Mouse (Mus musculus) intestine, embryonic 16.5 days (tissue): ENCODE measurements at regions not wholly inside any gene's neighbourhood (a gene's known extent, or its start where the extent isn't known, plus 50 kb on each side); places are given as distances from the start of the nearest gene placed in this dataset.

Experiments used
- ATAC-seq: fragments of 200-750 bp; cut with Nextera tagmentation; 2 replicates; pipeline ENCODE4 v1.8.0; 2017; ENCODE audit warnings: moderate TSS enrichment, moderate library complexity
- H3K27ac ChIP-seq: fragments of 300-500 bp; sonication (generic); 2 replicates; pipeline ENCODE4 v1.5.1; 2014; ENCODE audit warnings: mild to moderate bottlenecking, low read length
- H3K27me3 ChIP-seq: fragments of 300-500 bp; sonication (generic); replicated peaks from 2 replicates; pipeline ENCODE4 v1.6.1; 2014; ENCODE audit warnings: low read length, control low read depth, mixed read lengths; ENCODE audit not compliant: control insufficient read depth, insufficient read depth
- H3K36me3 ChIP-seq: fragments of 300-500 bp; sonication (generic); 2 replicates; pipeline ENCODE4 v1.6.1; 2014; ENCODE audit warnings: low read length, control low read depth; ENCODE audit not compliant: control insufficient read depth, insufficient read depth
- H3K4me1 ChIP-seq: fragments of 300-500 bp; sonication (generic); 2 replicates; pipeline ENCODE4 v1.6.1; 2014; ENCODE audit warnings: low read length, control low read depth, mixed read lengths; ENCODE audit not compliant: control insufficient read depth, insufficient read depth
- H3K4me2 ChIP-seq: fragments of 300-500 bp; sonication (generic); 2 replicates; pipeline ENCODE4 v1.6.1; 2014; ENCODE audit warnings: low read depth, low read length, control low read depth
- H3K4me3 ChIP-seq: fragments of 300-500 bp; sonication (generic); 2 replicates; pipeline ENCODE4 v1.5.1; 2014; ENCODE audit warnings: mild to moderate bottlenecking, low read length
- H3K9ac ChIP-seq: fragments of 300-500 bp; sonication (generic); 2 replicates; pipeline ENCODE4 v1.6.1; 2014; ENCODE audit warnings: low read depth, low read length
- H3K9me3 ChIP-seq: fragments of 300-500 bp; sonication (generic); 2 replicates; pipeline ENCODE4 v1.6.1; 2016; ENCODE audit warnings: low read length, control low read depth; ENCODE audit not compliant: control insufficient read depth
- WGBS: fragments of 180-500 bp; shearing (Covaris S2); extraction: QIAGEN DNeasy Blood & Tissue Kit; methylation state at CpG from one replicate; pipeline ENCODE4 v1.1.7; 2014; 5-methylcytosine and 5-hydroxymethylcytosine counted together

DNA sequence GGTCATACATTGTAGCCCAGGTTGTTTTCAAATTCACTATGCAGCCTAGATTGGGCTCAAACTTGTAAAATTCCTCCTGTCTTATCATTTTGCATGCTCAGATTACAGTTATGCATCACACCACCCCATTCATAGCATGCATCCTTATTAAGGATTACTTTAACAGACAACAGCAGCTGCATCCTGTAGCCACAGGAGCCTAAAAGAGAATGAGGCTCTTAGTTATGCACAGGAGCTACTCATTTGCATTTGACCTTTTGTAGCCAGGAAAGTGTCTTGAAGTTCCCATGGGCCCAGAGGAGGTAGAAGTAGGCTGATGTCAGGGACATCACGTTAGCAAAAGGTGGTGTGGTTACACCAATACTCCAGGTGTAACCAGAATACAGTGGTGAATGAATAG, 148.9 kb upstream of the Sdr16c6 start:
- Histone ChIP-seq H3K9ac (no peak overlapping the region), H3K4me2 (no peak overlapping the region), H3K27ac (no peak overlapping the region), H3K36me3 (no peaks in the 10 kb centered on the region), H3K27me3 (no peaks in the 10 kb centered on the region), H3K4me1 (no peaks in the 10 kb centered on the region), H3K4me3 (no peak overlapping the region), H3K9me3 (no peaks in the 10 kb centered on the region)
- 25% methylated on average over 1 of the region's 1 CpGs for WGBS
- no peak for ATAC-seq

DNA sequence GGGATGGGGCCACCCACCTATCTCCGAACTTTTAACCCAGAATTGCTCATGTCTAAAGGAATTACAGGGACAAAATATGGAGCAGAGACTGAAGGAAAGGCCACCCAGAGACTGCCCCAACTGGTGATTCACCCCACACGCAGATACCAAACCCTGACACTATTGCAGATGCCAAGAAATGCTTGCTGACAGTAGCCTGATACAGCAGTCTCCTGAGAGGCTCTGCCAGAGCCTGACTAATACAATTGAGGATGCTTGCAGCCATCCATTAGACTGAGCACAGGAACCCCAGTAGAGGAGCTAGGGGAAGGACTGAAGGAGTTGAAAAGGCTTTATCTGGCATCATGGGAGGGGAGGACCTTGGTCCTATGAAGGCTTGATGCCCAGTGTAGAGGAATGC, 142.4 kb upstream of the Sdr16c6 start:
- Histone ChIP-seq H3K27me3 (no peaks in the 10 kb centered on the region), H3K27ac (no peak overlapping the region), H3K4me3 (no peak overlapping the region), H3K9ac (no peak overlapping the region), H3K4me1 (no peaks in the 10 kb centered on the region), H3K9me3 (no peaks in the 10 kb centered on the region), H3K4me2 (no peak overlapping the region), H3K36me3 (no peaks in the 10 kb centered on the region)
- no peak for ATAC-seq
- 74% methylated on average over 2 of the region's 2 CpGs for WGBS

DNA sequence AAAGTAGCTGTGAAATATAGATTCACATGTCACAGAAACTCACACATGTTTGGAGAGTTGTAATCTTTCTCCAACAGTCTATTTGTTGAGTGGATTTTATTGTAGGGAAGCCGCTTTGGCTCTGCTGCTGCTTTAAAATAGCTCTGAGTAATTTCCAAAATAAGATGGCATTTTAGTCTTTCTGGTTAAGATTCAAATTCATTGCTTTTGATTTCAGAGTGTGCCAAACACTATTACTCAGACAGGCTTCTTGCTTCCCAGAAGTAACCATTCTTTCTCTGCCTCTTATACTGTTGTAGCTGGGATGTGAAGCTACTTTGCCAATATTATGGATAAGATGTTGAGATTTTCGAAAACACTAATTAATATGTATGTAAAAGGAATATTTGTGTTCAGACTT, 134.6 kb upstream of the Sdr16c6 start:
- no peaks in the 10 kb centered on the region for H3K36me3 ChIP-seq
- no peak overlapping the region for H3K4me3 ChIP-seq
- WGBS, result 79% methylated on average over 2 of the region's 2 CpGs
- H3K27me3 ChIP-seq, result no peaks in the 10 kb centered on the region
- no peak overlapping the region for H3K27ac ChIP-seq
- ATAC-seq, result no peak
- no peak overlapping the region for H3K4me2 ChIP-seq
- no peaks in the 10 kb centered on the region for H3K9me3 ChIP-seq
- H3K4me1 ChIP-seq, result no peaks in the 10 kb centered on the region
- no peak overlapping the region for H3K9ac ChIP-seq

DNA sequence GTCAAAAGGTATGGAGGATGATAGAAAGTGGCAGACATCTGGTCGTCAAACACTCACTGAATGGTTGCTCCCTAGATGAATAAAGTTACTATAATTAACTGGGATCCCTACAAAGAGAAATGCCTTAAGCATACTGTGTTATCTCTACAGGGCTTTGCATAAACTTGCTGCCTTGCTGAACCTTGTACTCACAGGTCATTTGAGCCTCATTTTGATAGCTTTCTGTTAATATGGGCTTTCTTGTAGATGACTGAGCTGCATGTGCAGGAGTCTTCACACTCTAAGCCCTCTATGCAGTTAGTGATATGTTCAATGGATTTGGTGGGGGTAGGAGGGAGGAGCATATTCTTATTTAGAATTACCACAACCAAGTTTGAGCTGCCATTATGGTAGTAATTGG, 127.8 kb upstream of the Sdr16c6 start:
- H3K4me1 ChIP-seq, result no peaks in the 10 kb centered on the region
- H3K4me3 ChIP-seq, result no peak overlapping the region
- no peak overlapping the region for H3K27ac ChIP-seq
- H3K36me3 ChIP-seq, result no peaks in the 10 kb centered on the region
- H3K9ac ChIP-seq, result no peak overlapping the region
- no peaks in the 10 kb centered on the region for H3K27me3 ChIP-seq
- peak; percentile 91 for ATAC-seq
- no peaks in the 10 kb centered on the region for H3K9me3 ChIP-seq
- H3K4me2 ChIP-seq, result no peak overlapping the region
- WGBS, result 55% methylated on average over 1 of the region's 1 CpGs

DNA sequence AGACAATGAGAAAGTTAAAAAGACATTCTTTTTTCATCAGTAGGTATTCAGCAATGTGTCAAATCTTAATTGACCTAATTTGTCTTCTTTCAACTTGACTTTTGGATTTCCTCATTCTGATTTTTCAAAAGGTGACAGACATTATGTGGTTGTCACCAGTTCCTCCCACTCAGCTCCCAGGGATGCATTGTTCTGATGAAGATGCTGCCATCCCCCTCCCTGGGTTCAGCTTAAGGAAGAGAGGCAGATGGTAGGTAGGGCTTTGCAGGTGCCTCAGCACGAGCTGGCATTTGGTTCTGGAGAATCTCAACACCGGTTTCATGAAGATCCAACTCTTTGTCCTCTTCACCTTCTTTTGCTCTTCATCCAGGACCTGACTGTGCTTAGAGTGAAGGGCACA, 122.0 kb upstream of the Sdr16c6 start:
- no peak overlapping the region for H3K4me2 ChIP-seq
- no peak overlapping the region for H3K4me3 ChIP-seq
- no peaks in the 10 kb centered on the region for H3K9me3 ChIP-seq
- 55% methylated on average over 2 of the region's 2 CpGs for WGBS
- no peak overlapping the region for H3K27ac ChIP-seq
- no peaks in the 10 kb centered on the region for H3K27me3 ChIP-seq
- no peaks in the 10 kb centered on the region for H3K4me1 ChIP-seq
- no peak overlapping the region for H3K9ac ChIP-seq
- H3K36me3 ChIP-seq, result no peaks in the 10 kb centered on the region
- no peak for ATAC-seq

DNA sequence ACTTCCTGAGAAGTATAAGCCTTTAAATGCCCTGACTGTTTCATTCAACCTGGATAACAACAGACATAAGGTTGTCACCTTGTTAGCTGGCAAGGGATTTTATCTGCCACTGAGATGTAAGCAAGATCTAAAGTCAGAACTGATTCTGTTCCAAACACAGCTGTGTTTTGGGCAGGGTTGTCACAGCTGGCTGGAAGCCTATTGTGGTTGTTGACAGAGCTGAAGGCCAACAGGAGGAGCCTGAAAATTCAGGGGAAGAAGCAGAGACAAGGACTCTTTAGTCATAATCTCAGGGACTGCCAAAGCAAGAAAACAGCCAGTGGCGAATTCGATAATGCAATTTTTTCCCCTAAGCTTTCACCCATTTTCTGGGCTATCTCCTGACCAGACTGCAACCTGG, 118.5 kb upstream of the Sdr16c6 start:
- Histone ChIP-seq H3K9me3 (no peaks in the 10 kb centered on the region), H3K27me3 (no peaks in the 10 kb centered on the region), H3K4me3 (no peak overlapping the region), H3K4me1 (no peaks in the 10 kb centered on the region), H3K4me2 (no peak overlapping the region), H3K9ac (no peak overlapping the region), H3K27ac (no peak overlapping the region), H3K36me3 (no peaks in the 10 kb centered on the region)
- 64% methylated on average over 2 of the region's 2 CpGs for WGBS
- ATAC-seq, result no peak

DNA sequence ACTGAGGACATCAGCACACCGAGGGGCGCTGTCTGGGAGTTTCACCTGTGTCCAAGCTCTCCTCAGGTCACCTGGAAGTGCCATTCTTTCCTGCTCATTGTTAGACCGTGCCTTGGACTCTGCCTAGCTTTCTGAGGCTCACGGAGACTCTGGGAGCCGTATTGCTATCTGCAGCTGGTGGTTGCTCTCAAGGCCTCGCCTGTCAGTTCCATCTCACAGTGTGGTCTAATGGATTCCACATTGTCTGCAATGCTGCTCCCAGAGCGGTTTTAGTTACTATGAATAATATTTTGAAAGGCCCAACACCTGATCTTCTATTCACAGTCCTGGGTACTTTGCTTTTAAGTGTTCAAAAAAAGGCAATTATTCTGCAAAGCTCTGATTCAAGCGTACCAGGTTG, 117.9 kb upstream of the Sdr16c6 start:
- Histone ChIP-seq H3K27ac (no peak overlapping the region), H3K27me3 (no peaks in the 10 kb centered on the region), H3K4me2 (no peak overlapping the region), H3K4me1 (no peaks in the 10 kb centered on the region), H3K4me3 (no peak overlapping the region), H3K9me3 (no peaks in the 10 kb centered on the region), H3K36me3 (no peaks in the 10 kb centered on the region), H3K9ac (no peak overlapping the region)
- WGBS, result 69% methylated on average over 8 of the region's 8 CpGs
- ATAC-seq, result 0 out of 2 replicates have a peak, but pooled peaks have one; percentile 40
